Mouse (Mus musculus): ENCODE measurements around the gene Pcdh15. TPM values are rescaled to one million over a fixed set of nuclear protein-coding genes. Genes with fewer than 3 reads are reported as not detected.
A peak's percentile ranks its signal among the peaks of the same experiment; 100 is the strongest.

Gene Pcdh15
- polyA plus RNA-seq, 1 experiment from 2014 or later, result 0.68 TPM

GRCm38 (mm10) chr10:73097176-73097575, 2.0 kb upstream of the Pcdh15 start:
- 9% methylated on average over 7 of the region's 7 CpGs for WGBS
- ATAC-seq (ENCODE audit: low FRiP score, low TSS enrichment), result no peak
- no peak overlapping the region for H3K4me3 ChIP-seq (ENCODE audit: low read depth, low read length)
- H3K9me3 ChIP-seq (ENCODE audit: control insufficient read depth, low read length), result no peaks in the 10 kb centered on the region
- H3K4me1 ChIP-seq (replicated peaks; ENCODE audit: control insufficient read depth, insufficient read depth), result no peaks in the 10 kb centered on the region
- H3K36me3 ChIP-seq (ENCODE audit: control insufficient read depth, insufficient read depth, low read length), result no peaks in the 10 kb centered on the region
- H3K9ac ChIP-seq (ENCODE audit: low read length), result no peak overlapping the region
- no peak overlapping the region for H3K27ac ChIP-seq (replicated peaks)
- peak overlapping the region; percentile 20; the same call in 1 of the 2 replicates for H3K4me2 ChIP-seq (replicated peaks; ENCODE audit: low read depth)
- no peak for DNase-seq (ENCODE audit: low spot score)
- H3K27me3 ChIP-seq (ENCODE audit: control insufficient read depth, insufficient read depth, low read length), result peaks cover 11% of the 10 kb centered on the region; the same call in 1 of the 2 replicates
- TF ChIP-seq EP300 (optimal IDR thresholded peaks at IDR 0.05), result no peak
- TF ChIP-seq CTCF (IDR thresholded peaks at IDR 0.05; ENCODE audit: low read depth), result no peak

DNA sequence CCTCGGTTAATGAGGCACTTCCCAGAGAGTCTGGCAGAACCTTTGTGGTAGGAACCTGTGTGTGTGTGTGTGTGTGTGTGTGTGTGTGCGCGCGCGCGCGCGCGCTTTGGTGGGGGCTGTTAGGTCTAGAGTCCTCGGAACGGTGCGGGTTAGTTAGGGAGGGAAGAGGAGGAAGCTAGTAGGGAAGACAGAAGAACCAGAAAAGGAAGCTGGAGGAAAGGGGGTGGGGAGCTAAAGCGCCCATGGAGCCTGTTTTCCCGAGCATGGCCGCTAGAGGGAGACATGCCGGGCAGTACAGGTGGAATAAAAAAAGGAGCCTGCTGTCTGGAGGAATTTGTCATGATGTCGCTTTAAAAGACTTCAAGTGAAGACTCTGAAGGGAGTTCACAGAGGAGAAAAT, 1.2 kb upstream of the Pcdh15 start:
- H3K27ac ChIP-seq (replicated peaks), result no peak overlapping the region
- H3K9ac ChIP-seq (ENCODE audit: low read length), result no peak overlapping the region
- DNase-seq (ENCODE audit: low spot score) (peak; percentile 67), ATAC-seq (ENCODE audit: low FRiP score, low TSS enrichment) (no peak; the same call in 1 of the 2 replicates)
- H3K4me2 ChIP-seq (replicated peaks; ENCODE audit: low read depth), result peak overlapping the region; percentile 35
- no peak for TF ChIP-seq EP300 (optimal IDR thresholded peaks at IDR 0.05)
- peak; percentile 80 for TF ChIP-seq CTCF (IDR thresholded peaks at IDR 0.05; ENCODE audit: low read depth)
- no peaks in the 10 kb centered on the region for H3K36me3 ChIP-seq (ENCODE audit: control insufficient read depth, insufficient read depth, low read length)
- H3K27me3 ChIP-seq (ENCODE audit: control insufficient read depth, insufficient read depth, low read length), result peaks cover 11% of the 10 kb centered on the region; the same call in 1 of the 2 replicates
- WGBS, result 2% methylated on average over 17 of the region's 17 CpGs
- H3K4me1 ChIP-seq (replicated peaks; ENCODE audit: control insufficient read depth, insufficient read depth), result no peaks in the 10 kb centered on the region
- no peaks in the 10 kb centered on the region for H3K9me3 ChIP-seq (ENCODE audit: control insufficient read depth, low read length)
- no peak overlapping the region for H3K4me3 ChIP-seq (ENCODE audit: low read depth, low read length)

- peak overlapping the region; percentile 44 for H3K4me3 ChIP-seq (ENCODE audit: low read depth, low read length)
- DNase-seq (ENCODE audit: low spot score) (peak; percentile 18), ATAC-seq (ENCODE audit: low FRiP score, low TSS enrichment) (no peak)
- no peak overlapping the region for H3K9ac ChIP-seq (ENCODE audit: low read length)
- 1% methylated on average over 32 of the region's 37 CpGs for WGBS
- no peak overlapping the region for H3K27ac ChIP-seq (replicated peaks)
- H3K4me1 ChIP-seq (replicated peaks; ENCODE audit: control insufficient read depth, insufficient read depth), result no peaks in the 10 kb centered on the region
- H3K4me2 ChIP-seq (replicated peaks; ENCODE audit: low read depth), result peak overlapping the region; percentile 76
- TF ChIP-seq EP300 (optimal IDR thresholded peaks at IDR 0.05) (no peak), CTCF (IDR thresholded peaks at IDR 0.05; ENCODE audit: low read depth) (peak; percentile 38; the same call in 1 of the 2 replicates)
- no peaks in the 10 kb centered on the region for H3K9me3 ChIP-seq (ENCODE audit: control insufficient read depth, low read length)
- H3K27me3 ChIP-seq (ENCODE audit: control insufficient read depth, insufficient read depth, low read length), result peaks cover 11% of the 10 kb centered on the region; the same call in 1 of the 2 replicates
- no peaks in the 10 kb centered on the region for H3K36me3 ChIP-seq (ENCODE audit: control insufficient read depth, insufficient read depth, low read length)
Measured at GRCm38 (mm10) chr10:73099846-73100241, 702 bp downstream of the Pcdh15 start.

GRCm38 (mm10) chr10:73103383-73103994, 4.3 kb downstream of the Pcdh15 start:
- H3K9ac ChIP-seq (ENCODE audit: low read length), result no peak overlapping the region
- TF ChIP-seq EP300 (optimal IDR thresholded peaks at IDR 0.05) (no peak), CTCF (IDR thresholded peaks at IDR 0.05; ENCODE audit: low read depth) (peak; percentile 55)
- DNase-seq (ENCODE audit: low spot score) (no peak), ATAC-seq (ENCODE audit: low FRiP score, low TSS enrichment) (no peak)
- H3K27me3 ChIP-seq (ENCODE audit: control insufficient read depth, insufficient read depth, low read length), result peaks cover 1% of the 10 kb centered on the region; the same call in 1 of the 2 replicates
- H3K4me3 ChIP-seq (ENCODE audit: low read depth, low read length), result no peak overlapping the region
- 70% methylated on average over 13 of the region's 13 CpGs for WGBS
- H3K36me3 ChIP-seq (ENCODE audit: control insufficient read depth, insufficient read depth, low read length), result no peaks in the 10 kb centered on the region
- no peaks in the 10 kb centered on the region for H3K4me1 ChIP-seq (replicated peaks; ENCODE audit: control insufficient read depth, insufficient read depth)
- no peak overlapping the region for H3K27ac ChIP-seq (replicated peaks)
- H3K9me3 ChIP-seq (ENCODE audit: control insufficient read depth, low read length), result no peaks in the 10 kb centered on the region
- H3K4me2 ChIP-seq (replicated peaks; ENCODE audit: low read depth), result no peak overlapping the region

GRCm38 (mm10) chr10:73105893-73106292, 6.8 kb downstream of the Pcdh15 start:
- no peaks in the 10 kb centered on the region for H3K27me3 ChIP-seq (ENCODE audit: control insufficient read depth, insufficient read depth, low read length)
- no peak overlapping the region for H3K4me3 ChIP-seq (ENCODE audit: low read depth, low read length)
- ATAC-seq (ENCODE audit: low FRiP score, low TSS enrichment) (no peak), DNase-seq (ENCODE audit: low spot score) (peak; percentile 28)
- no peak overlapping the region for H3K27ac ChIP-seq (replicated peaks)
- no peak overlapping the region for H3K9ac ChIP-seq (ENCODE audit: low read length)
- H3K36me3 ChIP-seq (ENCODE audit: control insufficient read depth, insufficient read depth, low read length), result no peaks in the 10 kb centered on the region
- 50% methylated on average over 2 of the region's 2 CpGs for WGBS
- no peaks in the 10 kb centered on the region for H3K9me3 ChIP-seq (ENCODE audit: control insufficient read depth, low read length)
- no peaks in the 10 kb centered on the region for H3K4me1 ChIP-seq (replicated peaks; ENCODE audit: control insufficient read depth, insufficient read depth)
- TF ChIP-seq CTCF (IDR thresholded peaks at IDR 0.05; ENCODE audit: low read depth) (peak; percentile 77), EP300 (optimal IDR thresholded peaks at IDR 0.05) (no peak)
- no peak overlapping the region for H3K4me2 ChIP-seq (replicated peaks; ENCODE audit: low read depth)

DNA sequence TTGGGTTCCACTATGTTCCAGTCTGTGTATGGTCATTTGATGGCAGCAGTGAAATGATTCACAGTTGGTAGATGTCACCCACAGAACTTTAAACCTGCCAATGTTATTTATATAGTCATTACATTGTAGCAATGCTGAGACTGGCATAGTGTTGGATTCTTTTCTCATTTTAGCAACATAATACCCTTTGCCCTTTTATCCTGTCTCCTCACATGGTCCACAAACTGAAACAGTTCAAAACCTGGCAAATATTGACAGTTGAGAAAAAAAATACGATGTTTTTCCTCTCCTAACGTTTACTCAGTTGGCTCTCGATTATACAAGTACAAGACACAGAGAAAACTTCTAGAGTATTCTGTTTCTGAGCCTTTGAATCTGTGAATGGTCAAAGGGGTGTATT, 38.8 kb downstream of the Pcdh15 start:
- no peak overlapping the region for H3K4me3 ChIP-seq (ENCODE audit: low read depth, low read length)
- 48% methylated on average over 3 of the region's 3 CpGs for WGBS
- no peaks in the 10 kb centered on the region for H3K9me3 ChIP-seq (ENCODE audit: control insufficient read depth, low read length)
- H3K4me2 ChIP-seq (replicated peaks; ENCODE audit: low read depth), result no peak overlapping the region
- no peaks in the 10 kb centered on the region for H3K36me3 ChIP-seq (ENCODE audit: control insufficient read depth, insufficient read depth, low read length)
- TF ChIP-seq EP300 (optimal IDR thresholded peaks at IDR 0.05) (no peak), CTCF (IDR thresholded peaks at IDR 0.05; ENCODE audit: low read depth) (no peak)
- H3K27me3 ChIP-seq (ENCODE audit: control insufficient read depth, insufficient read depth, low read length), result no peaks in the 10 kb centered on the region
- ATAC-seq (ENCODE audit: low FRiP score, low TSS enrichment), result no peak
- no peak overlapping the region for H3K27ac ChIP-seq (replicated peaks)
- H3K4me1 ChIP-seq (replicated peaks; ENCODE audit: control insufficient read depth, insufficient read depth), result no peaks in the 10 kb centered on the region
- DNase-seq (ENCODE audit: low spot score), result no peak
- no peak overlapping the region for H3K9ac ChIP-seq (ENCODE audit: low read length)
